Mouse (Mus musculus) frontal cortex, adult 2 months (tissue): ENCODE results near the gene Osbpl2. TPM values are rescaled to one million over a fixed set of nuclear protein-coding genes. Genes with fewer than 3 reads are reported as not detected.
A peak's percentile ranks its signal among the peaks of the same experiment; 100 is the strongest.
"Not testable (repeated sequence)": the region's sequence is repeated elsewhere in the genome, so short reads cannot be mapped to it uniquely, and the experiment has no call there.

Source experiments
- DNase-seq, 2 experiments: peaks; one replicate each; pipeline ENCODE4 v3.0.0; 2022; ENCODE audit warnings: low spot score in 1 of 2; ENCODE audit errors: extremely low spot score in 1 of 2
- polyA plus RNA-seq: library from polyadenylated mRNA; depleted of rRNA; stranded (reverse); fragments of >200 nt; gene quantifications from 2 replicates; pipeline ENCODE4 v1.2.3, GENCODE M21; 2012

Osbpl2 gene
- polyA plus RNA-seq, 1 experiment, result 48.7 TPM

DNA sequence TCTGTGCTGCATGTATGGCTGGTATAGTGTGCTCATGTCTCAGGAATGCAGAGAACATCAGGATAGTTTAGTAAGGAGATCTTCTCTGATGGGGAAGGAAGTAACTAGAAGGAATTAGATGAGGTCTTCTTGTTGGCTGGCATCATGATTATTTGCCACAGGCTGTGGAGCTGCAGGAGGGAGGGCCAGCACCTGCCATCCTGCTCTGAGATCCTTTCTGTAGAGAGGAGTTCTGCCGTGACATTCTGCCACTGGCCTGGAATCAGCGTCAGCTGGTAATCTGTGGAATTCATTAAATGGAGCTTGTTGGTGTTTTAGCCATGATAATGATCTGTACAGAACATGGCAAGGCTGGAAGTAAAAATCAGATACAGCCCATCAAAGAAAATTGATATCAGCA, 27.0 kb downstream of the Osbpl2 start:
- DNase-seq, result no peak

DNA sequence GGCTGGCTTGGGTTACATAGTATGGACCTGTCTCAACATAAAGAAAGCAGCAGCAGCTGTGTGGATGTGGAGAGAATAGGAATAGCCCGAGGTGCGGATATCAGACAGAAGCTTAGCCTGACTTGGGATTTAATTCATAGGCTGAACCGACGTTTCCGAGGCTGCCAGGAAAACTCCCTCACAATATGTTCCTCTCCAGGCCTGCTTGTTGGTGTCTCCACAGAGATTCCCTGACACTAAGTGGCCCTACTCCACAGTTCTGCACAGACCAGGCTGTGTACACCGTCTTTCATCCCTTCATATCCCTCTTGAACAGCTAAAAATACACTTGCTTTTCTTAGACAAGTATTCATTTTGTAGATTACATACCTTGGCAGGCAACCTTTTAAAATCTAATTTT, 28.3 kb downstream of the Osbpl2 start:
- DNase-seq, result peak in 1 of 2 experiments; percentile 51

DNA sequence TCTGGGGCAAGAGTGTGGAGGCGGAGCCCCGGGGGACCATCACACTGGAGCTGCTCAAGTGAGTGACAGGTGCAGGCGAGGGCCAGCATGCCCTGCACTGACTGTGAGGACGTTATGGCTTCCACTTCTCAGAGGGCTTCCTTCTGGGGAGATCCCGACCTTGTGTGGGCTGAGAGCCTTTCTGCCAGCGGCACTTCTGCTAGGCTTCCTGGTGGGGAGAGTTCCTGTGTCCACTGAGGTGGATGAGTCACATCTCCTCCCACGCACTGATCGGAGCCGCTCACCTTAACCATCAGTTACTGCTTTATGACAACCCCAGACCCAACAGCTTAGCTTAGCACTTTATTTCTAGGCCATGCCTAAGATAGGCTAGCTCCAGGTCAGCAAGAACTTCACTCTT, 29.4 kb downstream of the Osbpl2 start:
- no peak for DNase-seq

DNA sequence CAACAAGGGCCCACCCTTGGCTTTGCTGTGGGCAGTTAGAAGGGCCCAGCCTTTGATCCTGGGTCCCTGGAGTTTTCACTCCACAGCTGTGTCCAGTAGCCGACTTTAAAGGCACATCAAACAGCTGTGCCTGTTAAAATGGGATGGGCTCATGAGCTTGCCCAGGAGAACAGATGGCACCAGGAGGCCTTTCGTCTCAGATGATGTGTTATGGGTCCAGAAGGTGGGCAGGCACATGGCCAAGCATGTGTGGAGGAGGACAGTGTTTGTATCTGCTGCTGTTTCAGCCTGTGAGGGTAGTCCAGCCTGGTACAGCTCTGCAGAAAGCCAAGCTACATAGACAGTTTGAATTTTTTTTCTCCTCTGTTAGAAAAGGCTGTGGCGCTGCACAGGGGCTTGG, 35.7 kb downstream of the Osbpl2 start:
- peak; percentile 44 to 64 for DNase-seq

DNA sequence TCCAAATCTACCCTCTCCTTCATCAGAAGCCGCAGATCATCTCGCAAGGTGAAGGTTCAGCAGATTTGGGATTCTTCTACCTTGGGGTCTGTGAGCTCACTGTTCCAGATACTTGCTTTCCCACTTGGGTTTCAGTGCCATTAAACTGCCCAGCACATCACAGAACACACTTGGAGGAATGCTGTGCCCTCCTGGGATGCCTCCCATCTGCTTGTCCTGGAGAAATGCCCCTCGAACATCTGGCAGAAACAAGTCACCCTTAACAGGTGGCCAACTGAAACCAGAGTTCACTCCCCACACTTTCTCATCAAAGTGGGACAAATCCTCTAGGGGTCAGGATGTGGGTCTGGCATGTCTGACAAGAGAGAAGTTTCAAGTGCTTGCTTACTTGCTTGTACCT, 39.5 kb downstream of the Osbpl2 start:
- no peak for DNase-seq

DNA sequence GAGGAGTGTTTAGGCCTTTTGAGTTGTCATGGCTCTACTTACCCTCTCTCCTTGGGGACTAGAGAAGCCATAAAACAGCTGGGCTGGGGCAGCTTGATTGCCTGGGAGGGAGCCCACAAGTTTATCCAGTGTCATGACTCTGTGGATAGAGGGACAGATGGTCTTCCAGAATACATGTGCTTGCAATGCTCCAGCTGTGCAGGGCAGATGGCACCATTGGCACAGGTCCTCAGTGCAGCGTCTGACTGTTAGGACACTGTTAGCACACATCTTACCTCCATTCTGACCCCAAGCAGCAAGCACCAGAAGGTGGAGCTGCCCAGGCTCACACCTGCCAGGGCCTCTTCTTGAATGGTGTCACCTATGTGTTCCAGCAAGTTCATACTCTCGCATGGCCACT, 46.7 kb downstream of the Osbpl2 start:
- no peak for DNase-seq

DNA sequence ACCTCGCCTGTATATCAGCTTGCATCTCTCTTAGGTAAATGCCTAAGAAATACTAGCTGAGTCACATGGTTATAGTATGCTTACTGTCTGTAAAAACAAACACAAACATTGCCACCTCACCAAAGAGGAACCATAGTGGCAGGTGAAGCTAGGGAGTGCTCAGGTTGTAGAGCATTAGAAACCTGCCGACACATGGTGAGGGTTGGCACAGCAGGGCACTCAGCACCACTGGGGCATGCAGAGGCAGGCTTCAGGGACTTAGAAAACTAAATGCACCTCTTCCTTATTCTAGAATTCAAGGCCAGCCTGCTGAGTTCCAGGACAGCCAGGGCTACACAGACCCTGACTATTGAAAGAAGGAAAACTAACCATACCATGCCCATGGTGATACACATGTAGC, 47.8 kb downstream of the Osbpl2 start:
- DNase-seq, result no peak

DNA sequence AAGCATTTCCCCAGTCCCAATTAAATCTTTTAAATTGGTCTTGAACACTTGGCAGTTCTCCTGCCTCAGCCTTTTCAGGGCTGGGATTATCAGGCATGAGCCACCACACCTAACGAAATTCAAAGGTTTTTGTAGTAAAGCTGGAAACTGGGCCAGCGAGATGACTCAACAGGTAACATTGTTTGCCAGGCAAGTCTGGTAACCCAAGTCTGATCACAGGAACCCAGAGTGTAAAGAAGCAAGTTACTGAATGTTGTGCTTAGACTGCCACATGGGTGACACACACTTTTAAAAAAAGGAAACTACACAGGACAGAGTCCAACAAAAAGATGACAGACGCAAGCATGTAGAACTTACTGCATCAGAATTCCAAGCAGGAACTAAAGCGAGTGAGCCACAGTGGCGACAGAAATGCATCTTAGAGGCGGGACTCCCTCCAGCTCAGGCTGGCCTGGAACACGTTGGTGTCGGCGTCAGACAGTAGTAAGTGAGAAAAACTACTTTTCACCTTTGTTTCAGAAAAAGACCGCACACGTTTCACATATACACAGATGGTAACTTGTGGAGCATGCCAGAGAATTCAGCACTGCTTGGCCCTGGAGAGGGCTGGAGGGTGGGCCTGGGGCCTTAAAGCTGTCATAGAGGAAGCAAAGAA, 51.2 kb downstream of the Osbpl2 start:
- DNase-seq, result peak in 1 of 2 experiments; percentile 45

DNA sequence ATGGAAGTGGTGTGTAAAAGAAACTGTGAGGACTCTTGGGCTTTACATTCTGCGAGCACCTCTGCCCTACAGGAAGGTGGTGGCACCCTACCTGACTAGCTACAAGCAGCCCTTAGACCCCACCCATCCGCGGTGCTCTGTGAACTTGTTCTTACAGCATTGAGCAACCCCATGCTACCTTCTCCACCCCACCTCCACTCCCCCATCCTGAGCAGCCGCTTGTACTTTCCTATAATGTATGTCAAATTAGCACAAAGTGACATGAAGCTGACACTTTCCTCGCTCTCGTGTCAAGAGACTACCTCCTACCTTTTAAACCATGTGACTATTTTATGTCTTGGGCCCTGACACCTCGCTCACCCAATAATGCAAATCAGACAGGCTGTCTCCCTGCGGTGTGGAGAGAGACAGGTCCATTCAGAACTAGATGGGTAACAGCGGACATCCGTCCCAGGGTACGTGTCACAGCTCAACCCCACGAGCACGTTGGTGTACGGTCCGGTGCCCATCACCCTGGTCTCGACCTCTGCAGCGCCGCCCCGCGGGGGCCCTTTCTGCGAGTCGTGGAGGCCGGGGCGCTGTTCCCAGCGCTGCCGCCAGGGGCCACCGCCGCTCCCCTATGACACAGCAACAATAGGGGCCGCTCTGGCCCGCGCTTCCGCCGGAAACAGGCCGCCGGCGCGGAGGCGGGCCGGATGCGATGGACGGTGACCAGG, 51.9 kb downstream of the Osbpl2 start, which contains the start of gene Adrm1:
Gene Adrm1, plus strand, starts transcription at position 680 of the 716 bp plus-strand sequence.
- peak; percentile 91 to 98 for DNase-seq

DNA sequence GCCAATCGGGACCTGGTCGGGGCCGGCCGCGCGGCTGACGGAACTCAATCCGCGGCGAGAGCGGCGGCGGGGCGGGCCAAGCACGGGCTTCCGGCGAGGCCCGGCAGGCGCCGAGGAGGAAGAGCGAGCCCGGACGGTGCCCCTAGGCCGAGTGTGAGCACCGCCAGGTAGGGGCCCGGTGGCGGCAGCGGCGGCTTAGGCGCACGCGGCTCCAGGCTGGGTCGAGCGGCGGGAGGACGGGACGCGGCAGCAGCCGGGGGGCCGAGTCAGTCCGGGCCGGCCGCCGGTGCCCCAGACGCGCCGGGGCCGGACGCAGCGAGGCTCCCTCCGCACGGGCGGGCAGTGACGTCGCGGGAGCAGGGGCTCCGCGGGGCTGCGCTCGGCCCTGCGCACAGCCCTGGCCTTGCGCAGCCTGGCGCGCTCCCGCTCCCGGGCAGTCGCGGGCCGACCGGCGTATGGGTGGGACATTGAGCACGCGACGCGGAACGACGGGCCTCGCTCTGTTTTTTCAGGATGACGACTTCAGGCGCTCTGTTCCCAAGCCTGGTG, 52.5 kb downstream of the Osbpl2 start:
- DNase-seq, result no peak

DNA sequence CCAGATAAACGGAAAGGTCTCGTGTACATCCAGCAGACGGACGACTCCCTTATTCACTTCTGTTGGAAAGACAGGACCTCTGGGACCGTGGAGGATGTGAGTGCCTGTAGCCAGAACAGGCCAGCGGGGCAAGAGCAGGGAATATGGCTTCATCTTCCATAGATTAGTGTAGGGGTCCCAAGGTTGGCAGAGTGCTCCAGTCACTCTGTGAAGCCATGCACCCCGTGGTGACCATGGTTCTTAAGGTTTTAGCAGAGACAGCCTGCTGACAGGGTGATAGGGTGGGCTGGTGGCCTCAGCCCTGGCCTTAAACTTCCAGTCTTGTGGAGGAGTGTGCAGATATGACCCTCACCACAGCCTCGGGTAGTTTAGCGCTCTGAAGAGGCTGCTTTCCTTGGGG, 53.0 kb downstream of the Osbpl2 start:
- DNase-seq, result no peak

DNA sequence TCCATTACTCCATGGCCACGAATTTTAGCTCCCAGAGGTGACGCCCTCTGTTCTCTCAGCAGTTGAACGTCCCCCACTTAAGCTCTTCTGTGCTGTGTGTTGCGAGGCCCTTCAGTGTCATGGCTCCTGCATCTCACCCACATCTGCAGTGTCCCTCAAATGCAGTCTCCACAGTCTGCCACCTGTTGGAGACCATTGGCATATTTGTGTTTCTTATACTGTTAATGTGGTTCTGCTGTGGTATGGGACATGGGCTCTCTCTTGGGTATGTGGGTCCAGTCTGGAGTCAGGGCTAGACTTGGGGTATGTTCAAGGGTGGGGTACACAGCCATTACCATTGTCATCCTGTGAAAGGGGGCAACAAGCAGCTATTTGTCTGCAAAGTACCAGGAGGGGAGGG, 54.1 kb downstream of the Osbpl2 start:
- no peak for DNase-seq

DNA sequence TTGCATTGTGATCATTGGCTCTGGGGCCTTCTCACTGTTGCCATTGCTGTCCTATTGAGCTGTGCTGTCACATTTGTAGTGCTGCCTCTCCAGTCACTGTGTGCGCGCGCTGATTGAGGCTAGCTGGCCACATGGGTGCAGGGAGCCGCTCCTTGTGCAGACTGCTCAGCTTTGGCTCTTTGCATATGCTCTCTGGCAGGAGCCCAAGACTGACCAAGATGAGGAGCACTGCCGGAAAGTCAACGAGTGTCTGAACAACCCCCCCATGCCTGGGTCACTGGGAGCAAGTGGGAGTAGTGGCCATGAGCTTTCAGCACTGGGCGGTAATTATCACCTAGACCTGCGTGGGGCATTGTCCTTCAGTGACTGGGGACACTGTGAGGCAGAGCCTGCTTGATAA, 54.6 kb downstream of the Osbpl2 start:
- not testable (repeated sequence) for DNase-seq

DNA sequence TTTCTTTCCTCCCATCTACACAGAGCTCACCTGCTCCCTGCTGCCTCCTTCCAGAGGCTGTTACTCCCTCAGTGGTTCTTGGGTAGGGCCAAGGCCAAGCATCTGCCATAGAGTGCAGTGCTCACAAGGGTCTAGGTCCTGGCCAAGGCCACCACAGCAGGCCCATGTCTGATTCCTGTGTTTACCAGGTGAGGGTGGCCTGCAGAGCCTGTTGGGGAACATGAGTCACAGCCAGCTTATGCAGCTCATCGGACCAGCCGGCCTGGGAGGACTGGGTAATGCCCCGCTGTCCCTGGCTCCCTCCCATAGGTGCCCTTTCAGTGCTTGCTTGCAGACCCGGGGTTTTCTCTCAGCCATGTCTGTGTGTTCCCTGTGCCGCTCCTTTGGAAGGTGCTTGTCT, 55.0 kb downstream of the Osbpl2 start:
- DNase-seq, result no peak

DNA sequence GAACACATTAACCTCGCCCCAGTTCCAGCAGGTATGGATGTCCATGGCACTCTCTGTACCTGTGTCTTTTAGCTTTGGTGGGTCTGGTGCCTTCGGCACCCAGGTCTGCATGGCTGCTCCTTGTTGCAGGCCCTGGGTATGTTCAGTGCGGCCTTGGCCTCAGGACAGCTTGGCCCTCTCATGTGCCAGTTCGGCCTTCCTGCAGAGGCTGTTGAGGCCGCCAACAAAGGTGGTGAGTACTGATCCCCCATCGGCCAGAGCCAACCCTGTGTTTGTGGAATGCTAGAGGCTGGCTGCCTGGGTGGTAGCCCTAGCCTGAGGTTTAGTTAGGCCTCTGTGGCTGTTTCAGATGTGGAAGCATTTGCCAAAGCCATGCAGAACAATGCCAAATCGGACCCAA, 56.6 kb downstream of the Osbpl2 start:
- no peak for DNase-seq

DNA sequence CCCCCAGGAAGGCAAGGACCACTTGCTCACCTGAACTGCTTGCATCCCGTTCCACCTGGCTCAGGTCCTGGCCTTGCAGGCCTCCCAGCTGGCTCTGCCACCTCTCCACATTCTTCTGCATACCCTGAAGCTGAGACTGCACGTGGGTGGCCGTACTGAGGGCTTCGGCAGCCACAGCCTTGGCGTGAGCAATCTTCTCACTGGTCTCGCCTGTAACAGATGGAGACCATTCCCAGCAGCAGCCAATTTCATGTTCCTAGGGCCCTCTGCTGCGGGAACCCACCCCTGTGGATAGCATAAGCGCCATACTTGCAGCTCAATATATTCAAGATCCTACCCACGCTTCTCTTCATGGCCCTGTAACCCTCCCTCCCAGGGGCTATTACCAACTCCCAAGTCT, 62.4 kb downstream of the Osbpl2 start:
- DNase-seq, result peak in 1 of 2 experiments; percentile 23

DNA sequence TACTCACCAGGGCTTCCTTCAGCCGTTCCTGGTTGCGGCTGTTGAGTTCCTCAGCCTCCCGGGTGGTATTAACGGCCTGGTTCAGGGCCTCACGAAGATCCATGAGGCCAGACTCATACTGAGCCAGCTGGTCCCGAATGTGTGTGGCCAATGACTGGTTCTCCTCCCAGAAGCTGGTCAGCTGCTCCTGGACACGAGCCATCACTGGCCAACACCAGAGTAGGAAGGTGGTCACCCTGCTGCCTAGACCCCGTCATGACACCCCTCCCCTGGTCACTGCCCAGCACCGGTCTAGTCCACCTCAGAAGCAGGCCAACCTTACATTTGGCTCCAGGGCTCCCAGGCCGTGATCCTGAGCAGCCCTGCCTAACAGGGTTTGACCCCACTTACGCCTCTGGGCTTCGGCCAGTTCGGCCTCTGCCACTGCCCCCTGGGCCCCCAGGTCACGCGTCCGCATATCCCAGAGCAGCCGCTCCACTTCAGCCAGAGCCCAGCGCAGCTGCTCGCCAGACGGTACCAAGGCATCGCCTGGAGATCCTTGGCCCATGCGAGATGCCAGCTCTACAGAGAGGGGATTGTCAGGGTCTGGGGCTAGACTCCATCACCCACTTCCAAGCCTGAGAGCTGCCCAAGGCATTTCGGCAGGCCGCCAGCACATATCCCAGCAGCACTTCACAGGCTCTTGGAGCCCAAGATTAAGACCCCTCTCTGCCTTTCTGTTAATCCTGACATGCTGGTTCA, 65.1 kb downstream of the Osbpl2 start:
- DNase-seq, result no peak

DNA sequence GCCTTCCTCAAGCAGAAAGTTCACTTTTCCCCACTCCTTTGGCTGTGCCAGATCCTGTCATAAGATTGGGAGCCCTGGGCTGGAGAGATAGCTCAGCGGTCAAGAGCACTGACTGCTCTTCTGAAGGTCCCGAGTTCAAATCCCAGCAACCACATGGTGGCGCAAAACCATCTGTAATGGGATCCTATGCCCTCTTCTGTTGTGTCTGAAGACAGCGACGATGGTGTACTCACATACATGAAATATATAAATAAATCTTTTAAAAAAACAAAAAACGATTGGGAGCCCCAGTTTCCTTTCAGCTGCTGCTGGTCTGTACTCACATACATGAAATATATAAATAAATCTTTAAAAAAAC, 65.6 kb downstream of the Osbpl2 start:
- DNase-seq, result no peak

DNA sequence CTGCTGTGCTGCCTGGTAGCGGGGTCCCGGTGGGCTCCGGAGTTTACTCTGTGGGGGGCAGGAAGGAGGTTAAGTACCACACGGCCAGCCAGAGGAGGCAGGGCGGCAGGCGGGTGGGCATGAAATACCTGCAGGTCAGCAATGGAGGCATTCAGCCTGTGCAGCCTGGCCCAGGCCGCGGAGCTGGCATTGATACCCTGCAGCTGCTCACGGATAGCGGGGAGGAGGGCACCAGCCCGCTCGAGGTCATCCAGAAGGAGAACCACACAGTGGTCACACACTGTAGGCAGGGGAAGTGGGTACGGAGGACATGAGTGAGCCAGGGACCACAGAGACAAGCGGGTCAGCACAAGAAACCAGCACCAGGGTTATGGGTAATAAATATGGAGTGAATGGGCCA, 66.6 kb downstream of the Osbpl2 start:
- no peak for DNase-seq

DNA sequence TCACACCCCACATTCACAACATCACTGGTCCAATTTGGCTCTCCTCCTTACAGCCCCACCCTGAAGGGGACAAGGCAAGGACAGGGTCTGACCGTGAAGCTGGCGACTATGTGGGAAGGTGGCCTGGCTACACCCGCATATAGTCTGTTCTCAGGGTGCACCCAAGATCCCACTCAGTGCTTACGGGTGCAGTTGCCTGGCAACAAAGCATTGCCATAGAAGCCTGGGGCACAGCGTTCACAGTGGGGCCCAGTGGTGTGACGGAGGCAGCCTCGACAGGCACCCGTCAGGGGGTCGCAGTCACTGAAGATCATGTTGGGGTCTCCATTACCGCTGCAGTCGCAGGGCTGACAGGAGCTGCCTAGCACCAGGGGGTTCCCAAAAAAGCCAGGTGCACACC, 68.3 kb downstream of the Osbpl2 start:
- DNase-seq, result peak in 1 of 2 experiments; percentile 45

DNA sequence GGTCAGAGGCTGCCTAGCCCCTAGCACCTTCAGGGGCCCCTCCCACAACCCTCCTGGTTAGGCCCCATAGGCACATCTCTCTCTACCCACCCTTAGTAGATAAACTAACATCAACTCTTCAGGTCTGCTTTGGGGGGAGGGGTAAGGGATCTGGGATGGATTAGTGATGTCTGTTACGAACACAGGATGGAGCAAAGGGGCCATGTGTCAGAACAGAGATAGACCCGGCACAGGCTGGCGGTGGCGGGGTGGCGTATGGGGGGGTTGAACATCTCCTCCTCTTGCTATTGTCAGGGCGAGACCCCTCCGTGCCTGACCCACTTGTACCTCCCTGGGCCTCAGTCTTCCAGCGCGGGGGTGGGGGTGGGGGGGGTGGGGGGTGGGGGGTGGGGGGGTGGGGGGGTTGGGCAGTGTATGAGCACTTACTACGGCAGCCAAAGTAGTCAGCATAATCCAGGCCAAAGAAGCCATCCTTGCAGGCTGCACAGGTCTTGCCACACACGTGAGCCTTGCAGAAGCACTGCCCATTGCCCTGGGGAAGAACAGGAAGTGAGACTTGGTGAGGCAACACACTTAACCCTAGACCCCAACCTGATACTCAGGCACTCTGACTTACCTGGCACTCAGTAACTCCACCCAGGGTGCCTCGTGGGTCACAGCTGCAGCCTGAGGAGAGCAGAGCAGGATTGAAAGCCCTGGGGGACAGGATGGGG, 77.7 kb downstream of the Osbpl2 start:
- no peak for DNase-seq
